Mouse (Mus musculus): ENCODE data around the gene Gm20479.

GRCm38 (mm10) chr7:27396184-27397047 lies 39.2 kb upstream of the Gm20479 start:
- TF ChIP-seq CTCF (conservative IDR thresholded peaks at IDR 0.05; ENCODE audit: low read length) (no peak), NANOG (IDR thresholded peaks at IDR 0.05; ENCODE audit: borderline replicate concordance, low read length) (no peak)
